Mouse (Mus musculus) hindbrain, postnatal 0 days (tissue): ENCODE measurements at regions not wholly inside any gene's neighbourhood (a gene's known extent, or its start where the extent isn't known, plus 50 kb on each side); places are given as distances from the start of the nearest gene placed in this dataset.

Experiments used
- ATAC-seq: fragments of 200-750 bp; cut with Nextera tagmentation; 2 replicates; pipeline ENCODE4 v1.8.0; 2017; ENCODE audit warnings: mild to moderate bottlenecking, moderate TSS enrichment, moderate library complexity
- DNase-seq: peaks from one replicate; pipeline ENCODE4 v3.0.0-alpha.2; 2015; ENCODE audit warnings: low spot score
- H3K27ac ChIP-seq: fragments of 300-500 bp; sonication (generic); 2 replicates; pipeline ENCODE4 v1.5.1; 2014; ENCODE audit warnings: mild to moderate bottlenecking
- H3K27me3 ChIP-seq: fragments of 300-500 bp; sonication (generic); 2 replicates; pipeline ENCODE4 v1.6.1; 2014; ENCODE audit warnings: low read length, mixed read lengths; ENCODE audit not compliant: insufficient read depth
- H3K36me3 ChIP-seq: fragments of 300-500 bp; sonication (generic); 2 replicates; pipeline ENCODE4 v1.6.1; 2014; ENCODE audit warnings: low read length, mixed read lengths; ENCODE audit not compliant: insufficient read depth
- H3K4me1 ChIP-seq: fragments of 300-500 bp; sonication (generic); 2 replicates; pipeline ENCODE4 v1.6.1; 2014; ENCODE audit warnings: antibody characterized with exemption, low read length, mixed read lengths; ENCODE audit not compliant: insufficient read depth
- H3K4me2 ChIP-seq: fragments of 300-500 bp; sonication (generic); 2 replicates; pipeline ENCODE4 v1.6.1; 2014; ENCODE audit warnings: low read depth, mild to moderate bottlenecking, low read length, moderate library complexity, mixed read lengths
- H3K4me3 ChIP-seq: fragments of 300-500 bp; sonication (generic); 2 replicates; pipeline ENCODE4 v1.5.1; 2014; ENCODE audit warnings: low read length
- H3K9ac ChIP-seq: fragments of 300-500 bp; sonication (generic); replicated peaks from 2 replicates; pipeline ENCODE4 v1.6.1; 2014; ENCODE audit warnings: mild to moderate bottlenecking, low read length, moderate library complexity, mixed read lengths
- H3K9me3 ChIP-seq: fragments of 300-500 bp; sonication (generic); 2 replicates; pipeline ENCODE4 v1.6.1; 2016; ENCODE audit warnings: low read length, mixed read lengths
- CTCF ChIP-seq: IDR thresholded peaks from 2 replicates; pipeline ENCODE4 v1.5.1; 2016; ENCODE audit warnings: antibody characterized with exemption, control low read depth, low read depth
- WGBS: fragments of 180-500 bp; shearing (Covaris S2); extraction: QIAGEN DNeasy Blood & Tissue Kit; methylation state at CpG from one replicate; pipeline ENCODE4 v1.1.7; 2014; 5-methylcytosine and 5-hydroxymethylcytosine counted together

GRCm38 (mm10) chr13:35377487-35377886 lies 282.1 kb upstream of the Cdyl start:
- WGBS = 89% methylated on average over 2 of the region's 2 CpGs
- Histone ChIP-seq H3K27ac (no peak overlapping the region), H3K9me3 (no peaks in the 10 kb centered on the region), H3K9ac (no peak overlapping the region), H3K4me3 (no peak overlapping the region), H3K36me3 (no peaks in the 10 kb centered on the region), H3K4me1 (no peaks in the 10 kb centered on the region), H3K27me3 (no peaks in the 10 kb centered on the region), H3K4me2 (no peak overlapping the region)
- TF ChIP-seq CTCF = no peak
- no peak for DNase-seq
- ATAC-seq = no peak

DNA sequence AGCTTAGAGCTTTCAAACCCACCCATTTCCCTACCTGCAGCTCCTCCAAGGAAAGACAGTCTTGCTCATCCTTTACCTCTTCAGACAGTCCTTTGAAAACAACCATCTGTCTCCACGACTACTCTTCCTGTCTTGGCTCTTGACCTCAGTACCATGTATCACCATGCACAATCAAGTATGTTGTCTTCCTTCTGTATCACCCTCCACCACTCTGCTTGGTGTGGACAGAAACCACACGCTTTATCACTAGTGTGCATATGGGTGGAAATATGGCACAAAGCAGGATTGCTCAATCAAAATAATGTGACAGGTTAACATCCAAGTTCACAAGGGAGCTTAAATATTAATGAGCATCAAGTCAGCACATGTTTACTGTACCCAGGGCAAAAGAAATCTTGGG lies 280.1 kb upstream of the Cdyl start:
- Histone ChIP-seq H3K27ac (no peak overlapping the region), H3K4me1 (no peaks in the 10 kb centered on the region), H3K9me3 (no peaks in the 10 kb centered on the region), H3K36me3 (no peaks in the 10 kb centered on the region), H3K4me2 (no peak overlapping the region), H3K27me3 (no peaks in the 10 kb centered on the region), H3K9ac (no peak overlapping the region), H3K4me3 (no peak overlapping the region)
- no peak for DNase-seq
- WGBS = 94% methylated on average over 2 of the region's 2 CpGs
- no peak for TF ChIP-seq CTCF
- no peak for ATAC-seq

GRCm38 (mm10) chr13:35380224-35381009 lies 279.2 kb upstream of the Cdyl start:
- Histone ChIP-seq H3K4me2 (no peak overlapping the region), H3K36me3 (no peaks in the 10 kb centered on the region), H3K27ac (no peak overlapping the region), H3K4me1 (no peaks in the 10 kb centered on the region), H3K27me3 (no peaks in the 10 kb centered on the region), H3K9me3 (no peaks in the 10 kb centered on the region), H3K4me3 (no peak overlapping the region), H3K9ac (no peak overlapping the region)
- no peak for TF ChIP-seq CTCF
- DNase-seq (no peak), ATAC-seq (no peak)
- 69% methylated on average over 3 of the region's 3 CpGs for WGBS

- DNase-seq (no peak), ATAC-seq (no peak)
- Histone ChIP-seq H3K9ac (no peak overlapping the region), H3K36me3 (no peaks in the 10 kb centered on the region), H3K27me3 (no peaks in the 10 kb centered on the region), H3K4me2 (no peak overlapping the region), H3K4me3 (no peak overlapping the region), H3K9me3 (no peaks in the 10 kb centered on the region), H3K4me1 (no peaks in the 10 kb centered on the region), H3K27ac (no peak overlapping the region)
- WGBS = 57% methylated on average over 2 of the region's 2 CpGs
- TF ChIP-seq CTCF = no peak
These were observed 278.0 kb upstream of the Cdyl start for GRCm38 (mm10) chr13:35381641-35382040.

DNA sequence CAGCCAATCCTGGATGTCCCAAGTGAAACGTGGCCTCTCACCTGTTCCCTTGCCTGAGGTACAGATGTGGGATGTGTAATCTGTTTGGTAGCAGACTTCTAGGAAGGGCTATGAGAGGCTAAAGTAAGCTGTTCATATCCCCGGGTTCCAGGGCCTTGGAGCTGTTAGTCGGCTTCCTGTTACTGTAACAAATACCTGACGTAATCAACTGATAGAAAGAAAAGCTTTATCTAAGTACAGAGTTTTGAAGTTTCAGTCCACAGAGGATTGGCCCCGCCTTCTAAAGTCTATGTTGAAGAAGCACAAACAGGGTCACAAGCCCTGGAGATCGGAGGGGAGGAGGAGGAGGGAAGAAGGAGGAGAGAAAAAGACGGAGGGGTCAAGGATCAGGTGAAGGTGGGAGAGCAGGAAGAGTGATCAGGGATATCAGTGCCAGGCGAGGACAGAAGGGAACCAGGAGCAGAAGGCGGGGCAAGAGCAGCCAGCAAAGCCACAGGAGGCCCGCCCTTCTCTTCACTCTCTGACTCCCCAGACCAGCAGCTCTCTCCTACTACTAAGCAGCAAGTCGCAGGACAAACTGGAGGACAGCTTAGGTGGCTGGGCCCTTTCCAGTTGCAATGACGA lies 276.5 kb upstream of the Cdyl start:
- WGBS = 55% methylated on average over 12 of the region's 12 CpGs
- Histone ChIP-seq H3K36me3 (no peaks in the 10 kb centered on the region), H3K9me3 (no peaks in the 10 kb centered on the region), H3K4me3 (no peak overlapping the region), H3K4me1 (no peaks in the 10 kb centered on the region), H3K4me2 (no peak overlapping the region), H3K9ac (no peak overlapping the region), H3K27ac (no peak overlapping the region), H3K27me3 (no peaks in the 10 kb centered on the region)
- TF ChIP-seq CTCF = no peak
- DNase-seq = no peak
- ATAC-seq = no peak

DNA sequence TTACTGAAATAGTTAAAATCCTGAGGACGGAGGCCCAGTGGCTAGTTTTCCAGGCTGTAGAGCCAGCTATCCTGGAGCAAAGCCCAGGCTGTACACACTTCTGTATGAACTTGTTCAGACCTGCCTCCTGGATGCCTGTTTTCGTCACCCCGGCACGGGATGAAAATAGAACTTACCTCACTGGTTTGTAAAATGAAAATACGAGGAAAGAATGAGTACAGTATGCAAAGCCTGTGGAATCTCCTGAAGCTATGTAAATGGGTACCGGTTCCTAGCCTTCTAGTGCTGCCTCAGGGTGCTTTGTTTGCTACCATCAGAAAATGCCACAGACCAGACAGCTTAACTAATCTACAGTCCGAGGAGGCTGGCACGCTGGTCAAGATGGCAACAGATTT lies 276.0 kb upstream of the Cdyl start:
- Histone ChIP-seq H3K27me3 (no peaks in the 10 kb centered on the region), H3K9ac (no peak overlapping the region), H3K27ac (no peak overlapping the region), H3K36me3 (no peaks in the 10 kb centered on the region), H3K4me2 (no peak overlapping the region), H3K4me3 (no peak overlapping the region), H3K4me1 (no peaks in the 10 kb centered on the region), H3K9me3 (no peaks in the 10 kb centered on the region)
- TF ChIP-seq CTCF = no peak
- no peak for ATAC-seq
- 44% methylated on average over 8 of the region's 8 CpGs for WGBS
- DNase-seq = peak; percentile 10

- H3K27ac ChIP-seq = no peak overlapping the region
- H3K36me3 ChIP-seq = no peaks in the 10 kb centered on the region
- no peaks in the 10 kb centered on the region for H3K27me3 ChIP-seq
- H3K4me3 ChIP-seq = no peak overlapping the region
- WGBS = 69% methylated on average over 1 of the region's 1 CpGs
- no peak for DNase-seq
- no peak overlapping the region for H3K4me2 ChIP-seq
- no peak for ATAC-seq
- no peaks in the 10 kb centered on the region for H3K4me1 ChIP-seq
- no peak for TF ChIP-seq CTCF
- no peak overlapping the region for H3K9ac ChIP-seq
- H3K9me3 ChIP-seq = no peaks in the 10 kb centered on the region
These were observed 271.3 kb upstream of the Cdyl start for GRCm38 (mm10) chr13:35388380-35388779.
